Mouse (Mus musculus): ENCODE results near the gene Myo3a.

- TF ChIP-seq CTCF (IDR thresholded peaks at IDR 0.05; ENCODE audit: low read depth) (no peak), EP300 (IDR thresholded peaks at IDR 0.05; ENCODE audit: low read depth) (no peak)
These were observed 321.1 kb downstream of the Myo3a start for GRCm38 (mm10) chr2:22548421-22548820.
